Mouse (Mus musculus) fibroblast of lung, adult 2 months (primary cell): Measurements from ENCODE around the gene Cadm1.

Experiments
- DNase-seq: peaks from one replicate; pipeline ENCODE4 v3.0.0-alpha.2; 2011; ENCODE audit warnings: low read depth

The Cadm1 gene

GRCm38 (mm10) chr9:47674766-47675713 lies 145.1 kb downstream of the Cadm1 start:
- DNase-seq = no peak

GRCm38 (mm10) chr9:47686881-47687280 lies 156.9 kb downstream of the Cadm1 start:
- no peak for DNase-seq

GRCm38 (mm10) chr9:47687604-47688003 lies 157.6 kb downstream of the Cadm1 start:
- no peak for DNase-seq

GRCm38 (mm10) chr9:47688297-47688696 lies 158.3 kb downstream of the Cadm1 start:
- DNase-seq = no peak

- DNase-seq = no peak
Observed at GRCm38 (mm10) chr9:47692911-47693310, 162.9 kb downstream of the Cadm1 start.

- DNase-seq = peak; percentile 6
Observed at GRCm38 (mm10) chr9:47699026-47699425, 169.1 kb downstream of the Cadm1 start.

- no peak for DNase-seq
Observed at GRCm38 (mm10) chr9:47700021-47700420, 170.0 kb downstream of the Cadm1 start.

- DNase-seq = no peak
Observed at GRCm38 (mm10) chr9:47703026-47703876, 173.3 kb downstream of the Cadm1 start.

GRCm38 (mm10) chr9:47706341-47706740 lies 176.4 kb downstream of the Cadm1 start:
- DNase-seq = no peak

- no peak for DNase-seq
Observed at GRCm38 (mm10) chr9:47707326-47707725, 177.4 kb downstream of the Cadm1 start.

- no peak for DNase-seq
Observed at GRCm38 (mm10) chr9:47708299-47708698, 178.3 kb downstream of the Cadm1 start.

- no peak for DNase-seq
Observed at GRCm38 (mm10) chr9:47710946-47711345, 181.0 kb downstream of the Cadm1 start.

GRCm38 (mm10) chr9:47714541-47714940 lies 184.6 kb downstream of the Cadm1 start:
- DNase-seq = no peak

- no peak for DNase-seq
Observed at GRCm38 (mm10) chr9:47715415-47715814, 185.4 kb downstream of the Cadm1 start.

GRCm38 (mm10) chr9:47716883-47717282 lies 186.9 kb downstream of the Cadm1 start:
- no peak for DNase-seq

- DNase-seq = no peak
Observed at GRCm38 (mm10) chr9:47727611-47728010, 197.6 kb downstream of the Cadm1 start.

GRCm38 (mm10) chr9:47728852-47729251 lies 198.9 kb downstream of the Cadm1 start:
- DNase-seq = no peak

- no peak for DNase-seq
Observed at GRCm38 (mm10) chr9:47730247-47730646, 200.3 kb downstream of the Cadm1 start.

- DNase-seq = no peak
Observed at GRCm38 (mm10) chr9:47733780-47734451, 203.9 kb downstream of the Cadm1 start.

- DNase-seq = no peak
Observed at GRCm38 (mm10) chr9:47734905-47735304, 204.9 kb downstream of the Cadm1 start.

GRCm38 (mm10) chr9:47738799-47739198 lies 208.8 kb downstream of the Cadm1 start:
- no peak for DNase-seq

GRCm38 (mm10) chr9:47739276-47739675 lies 209.3 kb downstream of the Cadm1 start:
- DNase-seq = no peak
